Mouse (Mus musculus): ENCODE results near the gene Ulk1.

The Ulk1 gene

DNA sequence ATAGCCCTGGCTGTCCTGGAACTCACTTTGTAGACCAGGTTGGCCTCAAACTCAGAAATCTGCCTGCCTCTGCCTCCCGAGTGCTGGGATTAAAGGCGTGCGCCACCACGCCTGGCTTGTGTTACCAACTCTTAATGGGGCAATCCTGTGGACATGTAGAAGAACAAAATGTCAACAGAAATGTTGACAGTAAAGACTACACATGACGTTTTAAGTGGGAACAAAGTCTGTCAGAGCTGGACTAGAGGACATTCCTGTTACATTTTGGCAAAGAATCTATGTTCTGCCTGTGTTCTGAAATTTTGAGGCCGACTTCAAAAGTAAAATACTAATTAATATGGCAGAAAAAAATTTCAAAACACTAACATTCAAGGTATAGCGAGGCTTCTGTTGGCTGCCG, 46.0 kb downstream of the Ulk1 start:
- no peak for DNase-seq

DNA sequence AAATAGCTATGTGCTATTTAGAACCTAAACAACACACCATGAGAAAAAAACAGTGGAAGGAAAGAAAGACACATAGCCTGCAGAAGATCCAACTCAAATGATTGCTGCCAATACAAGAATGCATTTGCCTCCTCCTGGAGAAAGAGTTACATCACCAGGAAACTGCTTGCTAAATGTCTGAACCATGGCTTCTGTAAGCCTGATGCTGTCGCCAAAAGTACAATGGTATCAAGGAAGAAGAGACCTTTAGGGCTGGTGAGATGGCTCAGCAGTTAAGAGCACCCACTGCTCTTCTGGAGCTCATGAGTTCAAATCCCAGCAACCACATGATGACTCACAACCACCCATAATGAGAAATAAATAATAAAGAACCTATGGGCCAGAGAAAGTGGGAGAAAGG, 64.9 kb downstream of the Ulk1 start:
- no peak for DNase-seq

- no peak for DNase-seq
Measured at GRCm38 (mm10) chr5:110739496-110740275, 70.2 kb downstream of the Ulk1 start.

- no peak for DNase-seq
Measured at GRCm38 (mm10) chr5:110735606-110736005, 74.3 kb downstream of the Ulk1 start.

Data from lung, postnatal 4 days (tissue).